Mouse (Mus musculus): ENCODE data around the gene Cux1.

Gene Cux1

GRCm38 (mm10) chr5:136506262-136506661, 61.0 kb downstream of the Cux1 start:
- peak; percentile 40 for DNase-seq (ENCODE audit: low spot score)

- no peak for DNase-seq (ENCODE audit: low spot score)
Measured at GRCm38 (mm10) chr5:136502491-136503086, 64.7 kb downstream of the Cux1 start.

- no peak for DNase-seq (ENCODE audit: low spot score)
Measured at GRCm38 (mm10) chr5:136500307-136500871, 66.9 kb downstream of the Cux1 start.

- no peak for DNase-seq (ENCODE audit: low spot score)
Measured at GRCm38 (mm10) chr5:136499316-136499715, 68.0 kb downstream of the Cux1 start.

GRCm38 (mm10) chr5:136498741-136499140, 68.5 kb downstream of the Cux1 start:
- no peak for DNase-seq (ENCODE audit: low spot score)

GRCm38 (mm10) chr5:136497301-136497700, 70.0 kb downstream of the Cux1 start:
- DNase-seq (ENCODE audit: low spot score) = peak; percentile 86

GRCm38 (mm10) chr5:136495581-136495980, 71.7 kb downstream of the Cux1 start:
- DNase-seq (ENCODE audit: low spot score) = no peak

GRCm38 (mm10) chr5:136494927-136495326, 72.4 kb downstream of the Cux1 start:
- peak; percentile 56 for DNase-seq (ENCODE audit: low spot score)

GRCm38 (mm10) chr5:136494288-136494687, 73.0 kb downstream of the Cux1 start:
- no peak for DNase-seq (ENCODE audit: low spot score)

GRCm38 (mm10) chr5:136489450-136489849, 77.8 kb downstream of the Cux1 start:
- DNase-seq (ENCODE audit: low spot score) = no peak

- DNase-seq (ENCODE audit: low spot score) = no peak
Measured at GRCm38 (mm10) chr5:136488721-136489120, 78.6 kb downstream of the Cux1 start.

- no peak for DNase-seq (ENCODE audit: low spot score)
Measured at GRCm38 (mm10) chr5:136488223-136488622, 79.1 kb downstream of the Cux1 start.

- DNase-seq (ENCODE audit: low spot score) = no peak
Measured at GRCm38 (mm10) chr5:136487397-136488093, 79.7 kb downstream of the Cux1 start.

- DNase-seq (ENCODE audit: low spot score) = no peak
Measured at GRCm38 (mm10) chr5:136486401-136486800, 80.9 kb downstream of the Cux1 start.

GRCm38 (mm10) chr5:136485397-136485796, 81.9 kb downstream of the Cux1 start:
- no peak for DNase-seq (ENCODE audit: low spot score)

- DNase-seq (ENCODE audit: low spot score) = no peak
Measured at GRCm38 (mm10) chr5:136482434-136482833, 84.9 kb downstream of the Cux1 start.

GRCm38 (mm10) chr5:136480541-136480940, 86.7 kb downstream of the Cux1 start:
- no peak for DNase-seq (ENCODE audit: low spot score)

- no peak for DNase-seq (ENCODE audit: low spot score)
Measured at GRCm38 (mm10) chr5:136479801-136480200, 87.5 kb downstream of the Cux1 start.

- no peak for DNase-seq (ENCODE audit: low spot score)
Measured at GRCm38 (mm10) chr5:136479024-136479763, 88.1 kb downstream of the Cux1 start.

- DNase-seq (ENCODE audit: low spot score) = peak; percentile 59
Measured at GRCm38 (mm10) chr5:136476272-136476671, 91.0 kb downstream of the Cux1 start.

GRCm38 (mm10) chr5:136475161-136475560, 92.1 kb downstream of the Cux1 start:
- DNase-seq (ENCODE audit: low spot score) = peak; percentile 66

GRCm38 (mm10) chr5:136474086-136474485, 93.2 kb downstream of the Cux1 start:
- DNase-seq (ENCODE audit: low spot score) = no peak

- DNase-seq (ENCODE audit: low spot score) = peak; percentile 72
Measured at GRCm38 (mm10) chr5:136473337-136473736, 94.0 kb downstream of the Cux1 start.
